Mouse (Mus musculus): ENCODE measurements at regions not wholly inside any gene's neighbourhood (a gene's known extent, or its start where the extent isn't known, plus 50 kb on each side); places are given as distances from the start of the nearest gene placed in this dataset.

DNA sequence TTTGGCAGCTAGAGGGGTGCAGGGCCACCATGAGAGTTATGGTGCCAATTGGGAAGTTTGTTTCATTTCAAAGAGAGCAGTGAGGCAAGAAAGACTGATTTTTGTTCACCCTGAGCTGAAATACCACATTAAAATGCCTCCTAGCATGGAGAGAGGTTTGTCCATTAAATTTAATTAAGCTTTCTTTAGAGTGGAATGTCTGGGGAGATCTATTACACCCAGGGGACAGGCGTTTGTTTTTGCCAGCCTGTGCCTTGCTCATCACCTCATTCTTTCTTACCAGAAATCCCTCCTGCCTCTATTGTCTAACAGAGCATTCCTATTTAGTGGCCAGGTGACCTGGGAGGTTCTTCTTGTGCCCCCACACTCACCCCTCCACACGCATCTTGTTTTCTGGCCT, 55.2 kb upstream of the Rcn1 start:
- Histone ChIP-seq H3K27me3 (ENCODE audit: control insufficient read depth, insufficient read depth, low read length) (no peaks in the 10 kb centered on the region), H3K9ac (ENCODE audit: low read length) (no peak overlapping the region), H3K4me2 (no peak overlapping the region), H3K9me3 (ENCODE audit: control insufficient read depth, low read length) (no peaks in the 10 kb centered on the region), H3K4me1 (ENCODE audit: control insufficient read depth, insufficient read depth, low read length) (no peaks in the 10 kb centered on the region), H3K36me3 (ENCODE audit: control insufficient read depth, insufficient read depth, low read length) (no peaks in the 10 kb centered on the region), H3K4me3 (ENCODE audit: low read depth, low read length) (no peak overlapping the region), H3K27ac (ENCODE audit: low read depth, low read length) (no peak overlapping the region)
- WGBS = 68% methylated on average over 2 of the region's 2 CpGs
- DNase-seq (ENCODE audit: low spot score, missing footprints) (no peak), ATAC-seq (ENCODE audit: low FRiP score) (no peak)

DNA sequence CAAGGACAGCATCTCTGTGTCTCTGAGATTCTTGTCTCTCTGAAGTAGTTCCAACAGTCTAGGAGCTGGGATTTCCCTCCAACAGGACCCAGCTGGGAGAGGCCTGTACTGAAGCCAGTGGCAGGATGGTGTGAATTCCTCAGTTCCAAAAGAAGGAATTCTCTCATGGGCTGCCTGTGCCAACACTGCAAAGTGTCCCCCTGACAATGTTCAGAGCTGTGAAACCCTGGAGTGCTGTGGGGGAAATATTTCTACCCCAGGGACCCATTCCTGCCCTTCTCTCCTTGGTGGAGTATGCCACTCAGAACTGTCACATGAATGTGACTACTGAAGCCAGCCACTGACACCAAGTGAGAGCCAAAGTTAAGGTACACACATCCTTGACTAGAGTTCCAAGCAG, 55.7 kb upstream of the Rcn1 start:
- no peaks in the 10 kb centered on the region for H3K9me3 ChIP-seq (ENCODE audit: control insufficient read depth, low read length)
- H3K4me3 ChIP-seq (ENCODE audit: low read depth, low read length) = no peak overlapping the region
- H3K4me1 ChIP-seq (ENCODE audit: control insufficient read depth, insufficient read depth, low read length) = no peaks in the 10 kb centered on the region
- no peak overlapping the region for H3K9ac ChIP-seq (ENCODE audit: low read length)
- DNase-seq (ENCODE audit: low spot score, missing footprints) (no peak), ATAC-seq (ENCODE audit: low FRiP score) (no peak)
- no peak overlapping the region for H3K27ac ChIP-seq (ENCODE audit: low read depth, low read length)
- no peaks in the 10 kb centered on the region for H3K36me3 ChIP-seq (ENCODE audit: control insufficient read depth, insufficient read depth, low read length)
- no peaks in the 10 kb centered on the region for H3K27me3 ChIP-seq (ENCODE audit: control insufficient read depth, insufficient read depth, low read length)
- no peak overlapping the region for H3K4me2 ChIP-seq

DNA sequence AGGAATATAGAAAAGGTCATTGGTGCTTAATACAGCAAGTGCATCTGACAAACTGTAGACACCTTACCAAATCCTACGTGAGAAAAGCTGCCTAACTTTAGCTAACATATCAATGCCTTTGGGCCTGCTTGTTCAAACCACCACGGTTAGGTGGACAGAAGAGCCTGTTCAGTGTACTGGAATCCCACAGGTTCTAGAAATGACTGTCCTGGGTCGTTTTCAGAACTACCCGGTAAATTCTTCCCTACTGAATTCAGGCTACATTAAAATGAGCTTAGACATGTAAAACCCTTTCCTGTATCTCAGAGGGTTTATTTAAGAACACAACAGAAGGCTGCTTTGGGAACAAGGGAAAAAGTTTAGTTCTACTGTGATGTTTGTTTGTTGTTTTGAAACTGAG, 59.5 kb upstream of the Rcn1 start:
- ATAC-seq (ENCODE audit: low FRiP score) (no peak), DNase-seq (ENCODE audit: low spot score, missing footprints) (no peak)
- 82% methylated on average over 4 of the region's 4 CpGs for WGBS
- H3K9me3 ChIP-seq (ENCODE audit: control insufficient read depth, low read length) = no peaks in the 10 kb centered on the region
- no peaks in the 10 kb centered on the region; the same call in 1 of the 2 replicates for H3K4me1 ChIP-seq (ENCODE audit: control insufficient read depth, insufficient read depth, low read length)
- H3K27me3 ChIP-seq (ENCODE audit: control insufficient read depth, insufficient read depth, low read length) = no peaks in the 10 kb centered on the region
- no peak overlapping the region for H3K9ac ChIP-seq (ENCODE audit: low read length)
- no peaks in the 10 kb centered on the region for H3K36me3 ChIP-seq (ENCODE audit: control insufficient read depth, insufficient read depth, low read length)
- H3K4me2 ChIP-seq = no peak overlapping the region
- H3K4me3 ChIP-seq (ENCODE audit: low read depth, low read length) = no peak overlapping the region
- H3K27ac ChIP-seq (ENCODE audit: low read depth, low read length) = no peak overlapping the region

DNA sequence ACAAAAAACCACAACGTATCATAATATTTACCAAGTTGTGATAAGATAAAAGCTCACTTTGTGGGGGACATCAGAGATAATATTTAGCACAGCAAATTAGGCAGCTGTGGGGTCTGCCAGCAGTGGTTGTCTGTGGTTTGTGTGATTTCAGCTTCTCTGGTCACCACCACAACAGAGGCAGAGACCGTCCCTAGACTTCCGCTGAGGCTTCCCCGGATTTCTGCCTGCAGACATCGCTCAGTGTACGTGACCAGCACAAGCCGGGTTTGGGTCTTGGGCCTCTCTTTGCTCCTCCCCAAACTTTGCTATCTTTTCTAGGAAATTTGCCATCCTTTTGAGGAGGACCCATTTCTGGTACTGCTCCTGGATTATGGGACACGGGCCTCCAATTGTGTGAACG, 60.4 kb upstream of the Rcn1 start:
- 79% methylated on average over 9 of the region's 9 CpGs for WGBS
- DNase-seq (ENCODE audit: low spot score, missing footprints) = no peak
- H3K9ac ChIP-seq (ENCODE audit: low read length) = no peak overlapping the region
- ATAC-seq (ENCODE audit: low FRiP score) = no peak
- H3K9me3 ChIP-seq (ENCODE audit: control insufficient read depth, low read length) = no peaks in the 10 kb centered on the region
- no peak overlapping the region for H3K27ac ChIP-seq (ENCODE audit: low read depth, low read length)
- H3K4me3 ChIP-seq (ENCODE audit: low read depth, low read length) = no peak overlapping the region
- no peaks in the 10 kb centered on the region for H3K36me3 ChIP-seq (ENCODE audit: control insufficient read depth, insufficient read depth, low read length)
- H3K4me2 ChIP-seq = no peak overlapping the region
- no peaks in the 10 kb centered on the region; the same call in 1 of the 2 replicates for H3K4me1 ChIP-seq (ENCODE audit: control insufficient read depth, insufficient read depth, low read length)
- H3K27me3 ChIP-seq (ENCODE audit: control insufficient read depth, insufficient read depth, low read length) = no peaks in the 10 kb centered on the region

DNA sequence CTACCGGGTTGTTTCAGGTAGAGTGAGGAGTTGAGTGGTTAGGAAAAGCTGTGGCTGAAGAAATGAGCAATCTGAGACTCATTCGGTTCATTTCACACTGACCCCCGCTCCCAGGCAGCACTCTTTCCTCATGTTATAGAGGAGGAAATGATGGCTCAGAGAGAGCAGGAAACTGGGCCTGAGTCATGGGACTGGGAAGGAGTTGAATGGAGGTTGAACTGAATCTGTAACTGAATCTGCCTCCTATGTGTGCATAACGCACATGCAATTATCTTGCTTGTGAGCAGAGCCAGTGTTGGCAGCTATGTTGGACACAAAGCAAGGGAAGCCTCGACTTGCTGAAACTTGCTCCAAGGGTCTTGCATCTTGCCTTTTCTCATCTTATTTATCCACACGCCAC, 66.5 kb upstream of the Rcn1 start:
- H3K27me3 ChIP-seq (ENCODE audit: control insufficient read depth, insufficient read depth, low read length) = no peaks in the 10 kb centered on the region

DNA sequence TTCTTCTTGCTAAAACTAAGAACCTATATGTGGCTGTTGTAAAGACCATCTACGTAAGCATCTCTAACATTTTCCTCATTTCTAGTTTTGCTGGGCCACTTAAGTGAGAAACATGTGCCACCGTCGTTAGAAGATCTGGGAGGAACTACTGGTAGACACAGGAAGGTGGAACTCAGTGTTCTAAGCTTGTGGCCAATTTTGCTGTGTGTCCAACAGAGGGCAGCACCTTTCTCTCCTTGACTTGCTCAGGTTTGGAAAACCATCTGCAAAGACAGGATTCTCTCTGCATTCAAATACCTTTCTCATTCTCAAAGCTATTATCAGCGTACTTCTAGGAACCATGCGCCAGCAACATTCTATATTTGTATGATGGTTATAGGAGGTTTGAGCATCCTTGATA, 69.8 kb upstream of the Rcn1 start:
- Histone ChIP-seq H3K4me1 (ENCODE audit: control insufficient read depth, insufficient read depth, low read length) (no peaks in the 10 kb centered on the region), H3K4me3 (ENCODE audit: low read depth, low read length) (no peak overlapping the region), H3K9ac (ENCODE audit: low read length) (no peak overlapping the region), H3K9me3 (ENCODE audit: control insufficient read depth, low read length) (no peaks in the 10 kb centered on the region), H3K27ac (ENCODE audit: low read depth, low read length) (no peak overlapping the region), H3K4me2 (no peak overlapping the region), H3K27me3 (ENCODE audit: control insufficient read depth, insufficient read depth, low read length) (no peaks in the 10 kb centered on the region), H3K36me3 (ENCODE audit: control insufficient read depth, insufficient read depth, low read length) (no peaks in the 10 kb centered on the region)
- WGBS = 38% methylated on average over 5 of the region's 5 CpGs
- DNase-seq (ENCODE audit: low spot score, missing footprints) = peak; percentile 91
- ATAC-seq (ENCODE audit: low FRiP score) = 0 out of 2 replicates have a peak, but pooled peaks have one; percentile 54

More for the DNA sequence above, 66.5 kb upstream of the Rcn1 start:
- DNase-seq (ENCODE audit: low spot score, missing footprints) (no peak), ATAC-seq (ENCODE audit: low FRiP score) (no peak)
- 92% methylated on average over 6 of the region's 6 CpGs for WGBS
- Histone ChIP-seq H3K9ac (ENCODE audit: low read length) (no peak overlapping the region), H3K4me1 (ENCODE audit: control insufficient read depth, insufficient read depth, low read length) (no peaks in the 10 kb centered on the region), H3K4me2 (no peak overlapping the region), H3K36me3 (ENCODE audit: control insufficient read depth, insufficient read depth, low read length) (no peaks in the 10 kb centered on the region), H3K27ac (ENCODE audit: low read depth, low read length) (no peak overlapping the region), H3K9me3 (ENCODE audit: control insufficient read depth, low read length) (no peaks in the 10 kb centered on the region), H3K4me3 (ENCODE audit: low read depth, low read length) (no peak overlapping the region)

DNA sequence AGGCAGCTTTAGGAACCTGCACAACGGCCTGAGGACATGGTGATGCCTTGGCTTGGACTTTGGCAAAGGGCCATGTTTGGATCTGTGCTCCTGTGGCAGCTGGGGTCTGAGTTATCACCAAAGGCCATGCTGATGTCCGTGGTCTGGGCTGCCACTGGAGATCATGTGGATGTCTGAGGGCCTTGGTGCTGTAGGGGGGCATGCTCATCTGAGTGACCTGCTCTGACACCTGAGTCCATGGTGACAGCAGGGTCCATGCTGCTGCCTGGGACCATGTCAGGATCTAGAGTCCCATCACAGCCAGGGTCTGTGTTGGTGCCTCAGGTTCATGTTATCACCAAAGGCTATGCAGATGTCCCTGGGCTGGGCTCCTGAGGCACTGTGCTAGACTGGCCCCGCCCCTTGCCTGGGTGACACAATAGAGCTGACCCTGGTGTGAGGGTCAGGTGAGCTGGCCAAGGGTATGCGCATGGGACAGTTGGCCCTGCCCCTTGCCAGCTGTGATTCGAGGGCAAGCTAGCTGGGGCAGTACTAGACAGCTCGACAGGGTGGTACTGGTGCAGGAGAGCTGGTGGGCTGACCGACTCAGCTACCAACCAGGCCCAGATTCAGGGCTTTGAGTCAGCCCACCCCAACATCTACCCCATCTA, 77.0 kb upstream of the Rcn1 start:
- no peak overlapping the region for H3K4me2 ChIP-seq
- no peaks in the 10 kb centered on the region for H3K9me3 ChIP-seq (ENCODE audit: control insufficient read depth, low read length)
- H3K9ac ChIP-seq (ENCODE audit: low read length) = no peak overlapping the region
- H3K4me1 ChIP-seq (ENCODE audit: control insufficient read depth, insufficient read depth, low read length) = no peaks in the 10 kb centered on the region
- WGBS = 80% methylated on average over 7 of the region's 7 CpGs
- no peak for DNase-seq (ENCODE audit: low spot score, missing footprints)
- no peak overlapping the region for H3K4me3 ChIP-seq (ENCODE audit: low read depth, low read length)
- peak; percentile 50; the same call in 1 of the 2 replicates for ATAC-seq (ENCODE audit: low FRiP score)
- no peaks in the 10 kb centered on the region for H3K27me3 ChIP-seq (ENCODE audit: control insufficient read depth, insufficient read depth, low read length)
- no peaks in the 10 kb centered on the region for H3K36me3 ChIP-seq (ENCODE audit: control insufficient read depth, insufficient read depth, low read length)
- H3K27ac ChIP-seq (ENCODE audit: low read depth, low read length) = no peak overlapping the region

DNA sequence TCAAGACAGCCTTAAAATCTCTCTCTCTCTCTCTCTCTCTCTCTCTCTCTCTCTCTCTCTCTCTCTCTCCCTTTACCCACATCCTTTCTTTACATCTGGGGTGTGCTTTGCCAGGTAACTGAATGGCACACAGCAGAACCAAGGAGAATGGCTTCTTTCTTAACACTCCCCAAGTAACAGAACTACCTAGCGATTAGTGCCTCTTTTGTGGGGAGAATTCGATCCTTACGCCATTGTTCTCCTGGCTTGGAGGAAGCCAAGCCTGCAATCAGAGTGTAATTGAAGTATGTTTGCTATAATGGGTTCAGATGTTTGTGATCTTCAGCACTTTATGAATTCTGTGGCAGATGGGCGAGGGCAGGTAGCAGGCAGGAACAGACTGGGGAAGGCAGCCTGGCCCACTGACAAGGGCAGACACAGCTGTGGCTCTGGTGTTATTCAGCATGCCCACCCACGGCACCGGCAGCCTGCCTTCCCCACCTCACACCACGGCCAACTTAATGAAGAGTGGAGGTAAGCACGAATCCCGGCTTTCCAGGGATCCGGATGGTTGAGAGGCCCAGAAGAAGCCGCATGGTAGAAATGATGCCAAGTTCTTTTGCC, 83.0 kb upstream of the Rcn1 start:
- Histone ChIP-seq H3K9me3 (ENCODE audit: control insufficient read depth, low read length) (no peaks in the 10 kb centered on the region), H3K4me1 (ENCODE audit: control insufficient read depth, insufficient read depth, low read length) (no peaks in the 10 kb centered on the region), H3K4me2 (no peak overlapping the region), H3K27me3 (ENCODE audit: control insufficient read depth, insufficient read depth, low read length) (no peaks in the 10 kb centered on the region), H3K9ac (ENCODE audit: low read length) (no peak overlapping the region), H3K4me3 (ENCODE audit: low read depth, low read length) (no peak overlapping the region), H3K36me3 (ENCODE audit: control insufficient read depth, insufficient read depth, low read length) (no peaks in the 10 kb centered on the region), H3K27ac (ENCODE audit: low read depth, low read length) (no peak overlapping the region)
- DNase-seq (ENCODE audit: low spot score, missing footprints) (no peak), ATAC-seq (ENCODE audit: low FRiP score) (no peak)
- WGBS = 66% methylated on average over 11 of the region's 11 CpGs

DNA sequence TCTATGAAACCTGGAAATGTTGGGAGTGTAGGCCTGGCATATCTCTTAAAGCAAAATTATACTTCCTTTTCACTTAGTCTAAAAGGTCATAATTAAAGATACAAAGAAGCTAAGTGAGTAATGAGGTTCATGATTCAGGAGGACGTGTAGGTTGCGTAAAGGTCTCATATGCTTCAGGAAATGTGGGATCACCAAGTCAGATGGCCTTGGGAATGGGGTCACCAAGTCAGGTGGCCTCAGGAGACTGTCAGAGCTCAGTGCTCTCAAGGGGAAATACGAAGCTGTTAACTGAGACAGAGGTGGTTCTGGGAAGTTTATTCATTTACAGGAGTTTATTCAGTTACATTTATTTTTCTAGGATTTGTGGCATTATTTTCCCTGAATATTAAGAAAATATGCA, 85.4 kb upstream of the Rcn1 start:
- Histone ChIP-seq H3K27me3 (ENCODE audit: control insufficient read depth, insufficient read depth, low read length) (no peaks in the 10 kb centered on the region), H3K4me1 (ENCODE audit: control insufficient read depth, insufficient read depth, low read length) (no peaks in the 10 kb centered on the region), H3K9me3 (ENCODE audit: control insufficient read depth, low read length) (no peaks in the 10 kb centered on the region), H3K36me3 (ENCODE audit: control insufficient read depth, insufficient read depth, low read length) (no peaks in the 10 kb centered on the region), H3K9ac (ENCODE audit: low read length) (no peak overlapping the region), H3K27ac (ENCODE audit: low read depth, low read length) (no peak overlapping the region), H3K4me3 (ENCODE audit: low read depth, low read length) (no peak overlapping the region), H3K4me2 (no peak overlapping the region)
- ATAC-seq (ENCODE audit: low FRiP score) = no peak
- no peak for DNase-seq (ENCODE audit: low spot score, missing footprints)
- WGBS = 80% methylated on average over 3 of the region's 3 CpGs

Measured in midbrain, embryonic 11.5 days (tissue).